Mouse (Mus musculus) embryonic facial prominence, embryonic 13.5 days (tissue): ENCODE measurements around the gene Scn3b. TPM values are rescaled to one million over a fixed set of nuclear protein-coding genes. Genes with fewer than 3 reads are reported as not detected.
A peak's percentile ranks its signal among the peaks of the same experiment; 100 is the strongest.

ENCODE experiments used
- ATAC-seq: fragments of 200-750 bp; cut with Nextera tagmentation; 2 replicates; pipeline ENCODE4 v1.8.0; 2017; ENCODE audit warnings: low read depth; ENCODE audit not compliant: insufficient number of reproducible peaks, insufficient read depth, low FRiP score, low TSS enrichment
- H3K27ac ChIP-seq: fragments of 300-500 bp; sonication (generic); 2 replicates; pipeline ENCODE4 v1.5.1; 2015; ENCODE audit warnings: moderate library complexity, mild to moderate bottlenecking, inconsistent platforms
- H3K27me3 ChIP-seq: fragments of 300-500 bp; sonication (generic); 2 replicates; pipeline ENCODE4 v1.6.1; 2015; ENCODE audit warnings: mild to moderate bottlenecking, inconsistent platforms
- H3K36me3 ChIP-seq: fragments of 300-500 bp; sonication (generic); 2 replicates; pipeline ENCODE4 v1.6.1; 2015; ENCODE audit warnings: mild to moderate bottlenecking, inconsistent platforms
- H3K4me1 ChIP-seq: fragments of 300-500 bp; sonication (generic); 2 replicates; pipeline ENCODE4 v1.6.1; 2015; ENCODE audit warnings: inconsistent platforms
- H3K4me2 ChIP-seq: fragments of 300-500 bp; sonication (generic); 2 replicates; pipeline ENCODE4 v1.6.1; 2015; ENCODE audit warnings: moderate library complexity, mild to moderate bottlenecking, inconsistent platforms
- H3K4me3 ChIP-seq: fragments of 300-500 bp; sonication (generic); 2 replicates; pipeline ENCODE4 v1.5.1; 2015; ENCODE audit warnings: mild to moderate bottlenecking, inconsistent platforms
- H3K9ac ChIP-seq: fragments of 300-500 bp; sonication (generic); 2 replicates; pipeline ENCODE4 v1.6.1; 2015; ENCODE audit warnings: mild to moderate bottlenecking, inconsistent platforms
- H3K9me3 ChIP-seq: fragments of 300-500 bp; sonication (generic); 2 replicates; pipeline ENCODE4 v1.6.1; 2016; ENCODE audit warnings: inconsistent platforms
- WGBS: fragments of 180-500 bp; shearing (Covaris S2); methylation state at CpG from one replicate; pipeline ENCODE4 v1.1.7; 2015; ENCODE audit warnings: mixed read lengths; 5-methylcytosine and 5-hydroxymethylcytosine counted together
- polyA plus RNA-seq: library from polyadenylated mRNA; unstranded; fragments of >200 nt; fragmentation: Nextera tagmentation; extraction: Ambion mirVana; gene quantifications from 2 replicates; pipeline ENCODE4 v1.2.1, GENCODE M21; 2015

Scn3b gene
- polyA plus RNA-seq, 1 experiment from 2014 or later, result 2.8 TPM

- ATAC-seq, result peak; percentile 20; the same call in 1 of the 2 replicates
- Histone ChIP-seq H3K9ac (no peak overlapping the region), H3K36me3 (peaks cover 10% of the 10 kb centered on the region), H3K27me3 (no peaks in the 10 kb centered on the region), H3K4me3 (no peak overlapping the region), H3K27ac (peak overlapping the region; percentile 69), H3K9me3 (no peaks in the 10 kb centered on the region), H3K4me2 (no peak overlapping the region), H3K4me1 (peaks cover 20% of the 10 kb centered on the region)
- 41% methylated on average over 12 of the region's 12 CpGs for WGBS
These were observed 52.1 kb downstream of the Scn3b start for GRCm38 (mm10) chr9:40320879-40321667.

DNA sequence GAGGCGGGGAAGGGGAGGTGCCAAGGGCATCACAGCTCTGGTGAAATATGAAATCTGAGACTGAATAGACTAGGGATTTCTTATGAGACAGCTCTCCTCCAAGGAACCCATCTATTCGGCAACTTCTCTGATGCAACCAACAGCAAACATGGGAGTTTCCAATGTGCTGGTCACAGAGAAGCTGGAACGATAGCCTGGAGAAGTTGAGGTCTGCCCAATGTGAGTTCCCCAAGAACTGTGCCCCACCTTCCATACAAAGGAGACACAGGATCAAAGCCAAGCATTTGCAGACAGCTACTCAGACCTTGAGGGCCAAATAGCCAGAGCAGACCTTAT is 52.6 kb downstream of the Scn3b start:
- no peak overlapping the region; the same call in 1 of the 2 replicates for H3K27ac ChIP-seq
- 59% methylated on average over 3 of the region's 3 CpGs for WGBS
- ATAC-seq, result no peak; the same call in 1 of the 2 replicates

GRCm38 (mm10) chr9:40322372-40322771 is 53.4 kb downstream of the Scn3b start:
- H3K27me3 ChIP-seq, result no peaks in the 10 kb centered on the region
- H3K4me1 ChIP-seq, result peaks cover 21% of the 10 kb centered on the region
- WGBS, result 90% methylated on average over 3 of the region's 3 CpGs
- no peak for ATAC-seq
- no peak overlapping the region for H3K9ac ChIP-seq
- no peaks in the 10 kb centered on the region for H3K9me3 ChIP-seq
- no peak overlapping the region for H3K27ac ChIP-seq
- no peak overlapping the region for H3K4me2 ChIP-seq
- H3K4me3 ChIP-seq, result no peak overlapping the region
- peaks cover 3% of the 10 kb centered on the region; the same call in 1 of the 2 replicates for H3K36me3 ChIP-seq

More for the DNA sequence above, 52.6 kb downstream of the Scn3b start:
- H3K4me3 ChIP-seq, result no peak overlapping the region
- H3K4me2 ChIP-seq, result no peak overlapping the region
- no peak overlapping the region for H3K9ac ChIP-seq
- H3K27me3 ChIP-seq, result no peaks in the 10 kb centered on the region
- no peaks in the 10 kb centered on the region for H3K9me3 ChIP-seq
- H3K4me1 ChIP-seq, result peaks cover 21% of the 10 kb centered on the region
- H3K36me3 ChIP-seq, result peaks cover 10% of the 10 kb centered on the region

DNA sequence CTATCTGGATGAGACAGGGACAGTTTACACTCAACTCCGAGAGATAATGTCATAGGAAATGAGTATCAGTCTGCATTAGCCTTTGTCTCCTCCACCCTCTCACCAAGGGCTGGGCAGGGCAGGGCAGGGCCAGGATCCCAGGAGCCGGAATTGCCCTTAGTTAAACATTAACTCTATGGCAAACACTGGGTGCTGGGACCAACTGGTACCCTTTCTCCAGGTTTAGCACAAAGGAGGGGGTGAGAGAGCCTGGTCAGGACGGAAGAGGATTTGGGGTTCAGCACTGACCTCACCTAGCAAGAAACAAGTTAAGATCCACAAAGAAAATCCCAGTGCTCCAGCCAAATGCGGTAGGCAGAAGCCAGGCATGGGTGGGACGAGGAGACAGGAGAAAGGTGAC is 54.2 kb downstream of the Scn3b start:
- Histone ChIP-seq H3K4me1 (peaks cover 21% of the 10 kb centered on the region), H3K9me3 (no peaks in the 10 kb centered on the region), H3K4me3 (no peak overlapping the region), H3K4me2 (no peak overlapping the region), H3K36me3 (0 out of 2 replicates have a peak, but pooled peaks cover 3% of the 10 kb centered on the region), H3K27ac (no peak overlapping the region), H3K9ac (no peak overlapping the region), H3K27me3 (no peaks in the 10 kb centered on the region)
- 91% methylated on average over 5 of the region's 5 CpGs for WGBS
- no peak for ATAC-seq

GRCm38 (mm10) chr9:40323773-40324172 is 54.8 kb downstream of the Scn3b start:
- Histone ChIP-seq H3K27ac (no peak overlapping the region), H3K36me3 (0 out of 2 replicates have a peak, but pooled peaks cover 3% of the 10 kb centered on the region), H3K4me3 (no peak overlapping the region), H3K27me3 (no peaks in the 10 kb centered on the region), H3K4me2 (no peak overlapping the region), H3K4me1 (peaks cover 21% of the 10 kb centered on the region), H3K9me3 (no peaks in the 10 kb centered on the region), H3K9ac (no peak overlapping the region)
- 92% methylated on average over 6 of the region's 6 CpGs for WGBS
- ATAC-seq, result no peak

DNA sequence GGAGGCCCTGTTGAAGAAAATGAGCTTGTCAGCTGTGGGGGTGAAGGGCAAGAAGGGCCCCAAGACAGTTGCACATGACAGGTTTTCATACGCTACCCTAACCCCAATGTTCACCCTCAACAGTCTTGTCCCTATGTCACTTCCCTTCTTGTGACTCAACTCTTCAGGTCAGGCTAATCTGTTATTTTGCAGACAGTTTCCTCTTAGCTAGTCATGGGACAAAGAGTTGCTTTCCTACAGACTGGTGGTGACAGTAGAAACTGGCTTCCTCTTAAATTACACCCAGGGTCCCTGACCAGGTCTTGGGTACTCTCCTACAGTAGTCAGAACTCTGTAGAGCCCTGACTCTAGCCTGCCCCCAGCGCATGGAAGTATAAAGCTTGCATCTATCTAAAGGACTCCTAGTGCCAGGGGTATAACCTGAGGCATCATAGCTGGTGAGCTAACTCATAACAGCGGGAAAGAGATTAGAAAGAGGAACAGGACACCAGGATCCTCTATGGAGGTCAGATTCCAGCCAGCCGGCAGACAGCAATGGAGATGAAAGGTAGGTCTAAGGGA is 55.3 kb downstream of the Scn3b start:
- Histone ChIP-seq H3K9me3 (no peaks in the 10 kb centered on the region), H3K4me1 (peaks cover 21% of the 10 kb centered on the region), H3K4me2 (no peak overlapping the region), H3K27ac (no peak overlapping the region), H3K36me3 (0 out of 2 replicates have a peak, but pooled peaks cover 3% of the 10 kb centered on the region), H3K4me3 (no peak overlapping the region), H3K9ac (no peak overlapping the region), H3K27me3 (no peaks in the 10 kb centered on the region)
- WGBS, result 85% methylated on average over 4 of the region's 4 CpGs
- ATAC-seq, result no peak

- WGBS, result 90% methylated on average over 6 of the region's 6 CpGs
These were observed 55.8 kb downstream of the Scn3b start for GRCm38 (mm10) chr9:40324826-40325225.

GRCm38 (mm10) chr9:40326260-40326915 is 57.4 kb downstream of the Scn3b start:
- peaks cover 10% of the 10 kb centered on the region for H3K4me1 ChIP-seq
- H3K36me3 ChIP-seq, result 0 out of 2 replicates have a peak, but pooled peaks cover 3% of the 10 kb centered on the region
- H3K27ac ChIP-seq, result no peak overlapping the region
- H3K4me3 ChIP-seq, result no peak overlapping the region
- 47% methylated on average over 7 of the region's 7 CpGs for WGBS
- H3K9ac ChIP-seq, result no peak overlapping the region
- no peaks in the 10 kb centered on the region for H3K9me3 ChIP-seq
- ATAC-seq, result no peak
- H3K27me3 ChIP-seq, result no peaks in the 10 kb centered on the region
- no peak overlapping the region for H3K4me2 ChIP-seq

More at GRCm38 (mm10) chr9:40324826-40325225, 55.8 kb downstream of the Scn3b start:
- no peak overlapping the region for H3K27ac ChIP-seq
- H3K36me3 ChIP-seq, result 0 out of 2 replicates have a peak, but pooled peaks cover 3% of the 10 kb centered on the region
- no peak overlapping the region for H3K4me2 ChIP-seq
- peaks cover 21% of the 10 kb centered on the region for H3K4me1 ChIP-seq
- H3K27me3 ChIP-seq, result no peaks in the 10 kb centered on the region
- no peak overlapping the region for H3K9ac ChIP-seq
- no peak for ATAC-seq
- H3K9me3 ChIP-seq, result no peaks in the 10 kb centered on the region
- no peak overlapping the region for H3K4me3 ChIP-seq

- no peak overlapping the region for H3K4me2 ChIP-seq
- H3K27ac ChIP-seq, result no peak overlapping the region
- peak; percentile 57; the same call in 1 of the 2 replicates for ATAC-seq
- no peaks in the 10 kb centered on the region for H3K27me3 ChIP-seq
- no peaks in the 10 kb centered on the region for H3K9me3 ChIP-seq
- no peak overlapping the region for H3K4me3 ChIP-seq
- WGBS, result 53% methylated on average over 19 of the region's 19 CpGs
- H3K36me3 ChIP-seq, result no peaks in the 10 kb centered on the region
- peaks cover 4% of the 10 kb centered on the region; the same call in 1 of the 2 replicates for H3K4me1 ChIP-seq
- H3K9ac ChIP-seq, result no peak overlapping the region
These were observed 61.8 kb downstream of the Scn3b start for GRCm38 (mm10) chr9:40330609-40331382.

- H3K9me3 ChIP-seq, result no peaks in the 10 kb centered on the region
- H3K4me2 ChIP-seq, result no peak overlapping the region
- no peaks in the 10 kb centered on the region for H3K27me3 ChIP-seq
- no peak for ATAC-seq
- no peaks in the 10 kb centered on the region; the same call in 1 of the 2 replicates for H3K4me1 ChIP-seq
- H3K27ac ChIP-seq, result no peak overlapping the region
- H3K36me3 ChIP-seq, result no peaks in the 10 kb centered on the region
- no peak overlapping the region for H3K4me3 ChIP-seq
- no peak overlapping the region for H3K9ac ChIP-seq
- 86% methylated on average over 15 of the region's 15 CpGs for WGBS
These were observed 62.6 kb downstream of the Scn3b start for GRCm38 (mm10) chr9:40331411-40332286.
